Mouse (Mus musculus) MEL (cell line): ENCODE data around the gene Nt5dc3. TPM values are rescaled to one million over a fixed set of nuclear protein-coding genes. Genes with fewer than 3 reads are reported as not detected.

Source experiments
- DNase-seq: peaks from one replicate; pipeline ENCODE4 v3.0.0; 2011; ENCODE audit warnings: low read depth, low spot score
- H3K27ac ChIP-seq: 2 replicates; pipeline ENCODE4 v1.5.1; 2012; ENCODE audit warnings: low read depth, mild to moderate bottlenecking, control low read depth, low read length, moderate library complexity; ENCODE audit not compliant: control insufficient read depth
- H3K27me3 ChIP-seq, 2 experiments: fragments of 150-350 bp in 1 of 2; sonication (generic) in 1 of 2; 2 replicates each; pipeline ENCODE4 v1.6.1; 2012; ENCODE audit warnings: low read length in 2 of 2, mild to moderate bottlenecking in 2 of 2, improper control_type of control experiment in 1 of 2, moderate library complexity in 1 of 2; ENCODE audit not compliant: insufficient read depth in 2 of 2, control insufficient read depth in 1 of 2
- H3K36me3 ChIP-seq, 2 experiments: 2 replicates each; pipeline ENCODE4 v1.6.1; 2012 to 2014; ENCODE audit warnings: low read length in 2 of 2, improper control_type of control experiment in 1 of 2, inconsistent platforms in 1 of 2, mild to moderate bottlenecking in 1 of 2; ENCODE audit not compliant: insufficient read depth in 2 of 2, control insufficient read depth in 1 of 2
- H3K4me1 ChIP-seq, 2 experiments: fragments of 150-350 bp in 1 of 2; sonication (generic) in 1 of 2; 2 replicates each; pipeline ENCODE4 v1.6.1; 2012; ENCODE audit warnings: low read length in 2 of 2, improper control_type of control experiment in 1 of 2, mild to moderate bottlenecking in 1 of 2; ENCODE audit not compliant: insufficient read depth in 2 of 2, control insufficient read depth in 1 of 2
- H3K4me3 ChIP-seq, 2 experiments: fragments of 150-350 bp in 1 of 2; sonication (generic) in 1 of 2; 2 replicates each; pipeline ENCODE4 v1.5.1; 2012; ENCODE audit warnings: low read depth in 2 of 2, low read length in 2 of 2, mild to moderate bottlenecking in 2 of 2, moderate library complexity in 2 of 2, control low read depth in 1 of 2, improper control_type of control experiment in 1 of 2; ENCODE audit not compliant: control insufficient read depth in 1 of 2, insufficient read depth in 1 of 2
- H3K79me2 ChIP-seq: 2 replicates; pipeline ENCODE4 v1.6.1; 2012; ENCODE audit warnings: mild to moderate bottlenecking, low read length, moderate library complexity; ENCODE audit not compliant: control insufficient read depth, poor library complexity, insufficient read depth
- H3K9ac ChIP-seq: 2 replicates; pipeline ENCODE4 v1.6.1; 2012; ENCODE audit warnings: low read depth, mild to moderate bottlenecking, control low read depth, low read length, moderate library complexity; ENCODE audit not compliant: control insufficient read depth, poor library complexity, severe bottlenecking
- H3K9me3 ChIP-seq: fragments of 150-350 bp; sonication (generic); replicated peaks from 2 replicates; pipeline ENCODE4 v1.6.1; 2012; ENCODE audit warnings: mild to moderate bottlenecking, low read length, improper control_type of control experiment, moderate library complexity; ENCODE audit not compliant: insufficient read depth
- CHD1 ChIP-seq: IDR thresholded peaks from 2 replicates; pipeline ENCODE4 v1.6.1; 2012; ENCODE audit warnings: low read depth, mild to moderate bottlenecking, inconsistent platforms, low read length, improper control_type of control experiment
- EP300 ChIP-seq, 2 experiments: IDR thresholded peaks; 2 replicates each; pipeline ENCODE4 v1.6.1; 2011; ENCODE audit warnings: improper control_type of control experiment in 2 of 2, low read length in 2 of 2, low read depth in 1 of 2, mild to moderate bottlenecking in 1 of 2
- ETS1 ChIP-seq: IDR thresholded peaks from 2 replicates; pipeline ENCODE4 v1.6.1; 2012; ENCODE audit warnings: low read depth, mild to moderate bottlenecking, inconsistent platforms, low read length, improper control_type of control experiment, moderate library complexity
- GABPA ChIP-seq: IDR thresholded peaks from 2 replicates; pipeline ENCODE4 v1.6.1; 2012; ENCODE audit warnings: low read depth, mild to moderate bottlenecking, inconsistent platforms, low read length, improper control_type of control experiment, moderate library complexity
- GATA1 ChIP-seq: IDR thresholded peaks from 2 replicates; pipeline ENCODE4 v1.6.1; 2011; ENCODE audit warnings: low read depth, low read length, improper control_type of control experiment
- HCFC1 ChIP-seq: IDR thresholded peaks from 2 replicates; pipeline ENCODE4 v1.6.1; 2012; ENCODE audit warnings: low read depth, mild to moderate bottlenecking, inconsistent platforms, low read length, improper control_type of control experiment, moderate library complexity
- MAX ChIP-seq: IDR thresholded peaks from 2 replicates; pipeline ENCODE4 v1.6.1; 2011; ENCODE audit warnings: low read length, improper control_type of control experiment
- MYC ChIP-seq: IDR thresholded peaks from 2 replicates; pipeline ENCODE4 v1.6.1; 2011; ENCODE audit warnings: low read depth, mild to moderate bottlenecking, low read length, improper control_type of control experiment, moderate library complexity
- NELFE ChIP-seq: IDR thresholded peaks from 2 replicates; pipeline ENCODE4 v1.6.1; 2011; ENCODE audit warnings: low read depth, low read length, improper control_type of control experiment
- NRF1 ChIP-seq: IDR thresholded peaks from 2 replicates; pipeline ENCODE4 v1.6.1; 2014; ENCODE audit warnings: low read depth, mild to moderate bottlenecking, inconsistent platforms, low read length, improper control_type of control experiment, moderate library complexity; ENCODE audit not compliant: poor library complexity, insufficient read depth, severe bottlenecking
- POLR2A ChIP-seq, 2 experiments: IDR thresholded peaks; 2 replicates each; pipeline ENCODE4 v1.6.1; 2011 to 2012; ENCODE audit warnings: low read length in 2 of 2, mild to moderate bottlenecking in 2 of 2, control low read depth in 1 of 2, improper control_type of control experiment in 1 of 2, low read depth in 1 of 2, moderate library complexity in 1 of 2; ENCODE audit not compliant: control insufficient read depth in 1 of 2, insufficient read depth in 1 of 2, poor library complexity in 1 of 2
- POLR2AphosphoS2 ChIP-seq: IDR thresholded peaks from 2 replicates; pipeline ENCODE4 v1.6.1; 2011; ENCODE audit warnings: low read length, improper control_type of control experiment
- POLR2AphosphoS5 ChIP-seq: IDR thresholded peaks from 2 replicates; pipeline ENCODE4 v1.6.1; 2012; ENCODE audit warnings: low read depth, borderline replicate concordance, mild to moderate bottlenecking, inconsistent platforms, low read length, moderate library complexity, mixed read lengths
- SIN3A ChIP-seq: IDR thresholded peaks from 2 replicates; pipeline ENCODE4 v1.6.1; 2012; ENCODE audit warnings: low read length, improper control_type of control experiment, inconsistent platforms
- TAL1 ChIP-seq: IDR thresholded peaks from 2 replicates; pipeline ENCODE4 v1.6.1; 2012; ENCODE audit warnings: mild to moderate bottlenecking, inconsistent platforms, low read length, moderate library complexity, mixed read lengths
- TBP ChIP-seq: IDR thresholded peaks from 2 replicates; pipeline ENCODE4 v1.8.0; 2011; ENCODE audit warnings: low read depth, low read length, improper control_type of control experiment
- TCF12 ChIP-seq: IDR thresholded peaks from 2 replicates; pipeline ENCODE4 v1.6.1; 2014; ENCODE audit warnings: low read depth, mild to moderate bottlenecking, inconsistent platforms, low read length, improper control_type of control experiment, moderate library complexity
- USF2 ChIP-seq, 2 experiments: IDR thresholded peaks; 2 replicates each; pipeline ENCODE4 v1.6.1; 2011 to 2012; ENCODE audit warnings: improper control_type of control experiment in 2 of 2, low read length in 2 of 2, borderline replicate concordance in 1 of 2, inconsistent platforms in 1 of 2, low read depth in 1 of 2, mild to moderate bottlenecking in 1 of 2; ENCODE audit not compliant: insufficient read depth in 1 of 2
- ZC3H11A ChIP-seq: IDR thresholded peaks from 2 replicates; pipeline ENCODE4 v1.6.1; 2012; ENCODE audit warnings: low read depth, mild to moderate bottlenecking, inconsistent platforms, low read length, improper control_type of control experiment
- ZKSCAN1 ChIP-seq: IDR thresholded peaks from 2 replicates; pipeline ENCODE4 v1.6.1; 2012; ENCODE audit warnings: low read depth, mild to moderate bottlenecking, inconsistent platforms, low read length, improper control_type of control experiment, moderate library complexity
- ZMIZ1 ChIP-seq: IDR thresholded peaks from 2 replicates; pipeline ENCODE4 v1.6.1; 2012; ENCODE audit warnings: low read depth, mild to moderate bottlenecking, inconsistent platforms, low read length, improper control_type of control experiment, moderate library complexity
- ZNF384 ChIP-seq: IDR thresholded peaks from 2 replicates; pipeline ENCODE4 v1.6.1; 2012; ENCODE audit warnings: low read depth, mild to moderate bottlenecking, inconsistent platforms, low read length, improper control_type of control experiment
- polyA plus RNA-seq, 2 experiments: library from polyadenylated mRNA; stranded (reverse) in 1 of 2; unstranded in 1 of 2; fragments of >175 nt in 1 of 2; fragments of >200 nt in 1 of 2; gene quantifications; 2 replicates each; pipeline versions ENCODE4 v1.2.1 to v1.2.4; 2012; ENCODE audit warnings: low replicate concordance in 2 of 2, low read depth in 1 of 2; ENCODE audit not compliant: insufficient read length in 2 of 2, insufficient read depth in 1 of 2, missing spikeins in 1 of 2
- total RNA-seq: library from RNA; depleted of rRNA; stranded (reverse); fragments of 300-350 nt; gene quantifications from 2 replicates; pipeline ENCODE4 v1.2.3, GENCODE M21; 2012

The Nt5dc3 gene
- total and polyA plus RNA-seq, 3 experiments, result 9.7 to 15.6 TPM; not detected in 1

GRCm38 (mm10) chr10:86814292-86815131, 35.7 kb downstream of the Nt5dc3 start:
- Histone ChIP-seq H3K36me3 (peaks cover 0 to 8% of the 10 kb centered on the region in 2 experiments; a peak in 2 of 4 replicates), H3K9ac (no peak overlapping the region), H3K4me3 (no peak overlapping the region), H3K4me1 (no peaks in the 10 kb centered on the region), H3K79me2 (no peaks in the 10 kb centered on the region; the same call in 1 of the 2 replicates), H3K27me3 (no peaks in the 10 kb centered on the region), H3K9me3 (no peaks in the 10 kb centered on the region), H3K27ac (no peak overlapping the region)
- no peak for DNase-seq
- 0 out of 2 replicates have a peak, but pooled peaks have one; percentile 14 for TF ChIP-seq GATA1
- TF ChIP-seq MAX, result no peak
- TF ChIP-seq ETS1, result no peak
- TF ChIP-seq MYC, result no peak
- TF ChIP-seq POLR2AphosphoS5, result no peak

DNA sequence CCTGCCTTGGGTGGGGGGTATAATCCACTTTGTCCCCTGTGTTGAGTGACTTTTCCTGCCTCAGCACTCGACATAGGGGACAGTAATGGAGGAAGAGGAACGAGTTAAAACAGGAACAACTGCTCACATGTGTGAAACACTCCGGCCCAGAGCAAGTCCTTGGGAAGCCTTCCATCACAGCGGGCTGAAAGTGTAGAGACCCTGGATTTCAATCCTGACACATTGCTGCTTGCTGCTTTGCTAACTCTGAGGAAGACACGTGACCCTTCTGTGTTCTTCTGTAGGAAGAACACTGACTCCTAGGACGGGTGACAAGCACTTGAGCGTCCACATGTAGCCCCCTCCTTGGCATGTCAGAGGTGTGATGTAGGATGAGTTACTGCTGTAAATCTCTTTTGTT, 36.3 kb downstream of the Nt5dc3 start:
- peaks cover 0 to 6% of the 10 kb centered on the region in 2 experiments; a peak in 2 of 4 replicates for H3K36me3 ChIP-seq
- H3K9ac ChIP-seq, result no peak overlapping the region
- TF ChIP-seq NELFE, result no peak
- no peak for TF ChIP-seq POLR2AphosphoS2
- TF ChIP-seq TBP, result no peak
- no peak for TF ChIP-seq CHD1
- no peak for TF ChIP-seq ZNF384
- TF ChIP-seq TCF12, result no peak
- no peak for TF ChIP-seq ZKSCAN1
- H3K4me1 ChIP-seq, result no peaks in the 10 kb centered on the region
- H3K27ac ChIP-seq, result no peak overlapping the region
- no peaks in the 10 kb centered on the region for H3K27me3 ChIP-seq
- DNase-seq, result no peak
- no peaks in the 10 kb centered on the region for H3K9me3 ChIP-seq
- H3K79me2 ChIP-seq, result no peaks in the 10 kb centered on the region; the same call in 1 of the 2 replicates
- H3K4me3 ChIP-seq, result no peak overlapping the region

GRCm38 (mm10) chr10:86819649-86820165, 40.9 kb downstream of the Nt5dc3 start:
- H3K79me2 ChIP-seq, result no peaks in the 10 kb centered on the region
- H3K9ac ChIP-seq, result no peak overlapping the region
- H3K27me3 ChIP-seq, result no peaks in the 10 kb centered on the region
- peaks cover 0 to 9% of the 10 kb centered on the region in 2 experiments; a peak in 2 of 4 replicates for H3K36me3 ChIP-seq
- no peaks in the 10 kb centered on the region for H3K4me1 ChIP-seq
- no peak for DNase-seq
- TF ChIP-seq EP300 (IDR thresholded peaks at IDR 0.05; ENCODE audit: low read depth in 1 of 2, low read length in 2 of 2), result no peak
- TF ChIP-seq SIN3A, result no peak
- TF ChIP-seq TAL1, result no peak
- TF ChIP-seq ZMIZ1, result no peak
- TF ChIP-seq NRF1, result no peak
- no peak for TF ChIP-seq GABPA
- no peak for TF ChIP-seq HCFC1
- no peak for TF ChIP-seq ZNF384
- no peak for TF ChIP-seq USF2 (IDR thresholded peaks at IDR 0.05; ENCODE audit: borderline replicate concordance in 1 of 2, insufficient read depth in 1 of 2, low read depth in 1 of 2, low read length in 2 of 2)
- TF ChIP-seq POLR2A (IDR thresholded peaks at IDR 0.05; ENCODE audit: control insufficient read depth in 1 of 2, insufficient read depth in 1 of 2, low read depth in 1 of 2, low read length in 2 of 2, poor library complexity in 1 of 2), result no peak
- no peak for TF ChIP-seq ZC3H11A
- TF ChIP-seq TBP, result no peak
- no peak overlapping the region for H3K27ac ChIP-seq
- no peak overlapping the region for H3K4me3 ChIP-seq
- H3K9me3 ChIP-seq, result no peaks in the 10 kb centered on the region
